Mouse (Mus musculus) hindbrain, embryonic 16.5 days (tissue): ENCODE measurements around the gene Glrx3. TPM values are rescaled to one million over a fixed set of nuclear protein-coding genes. Genes with fewer than 3 reads are reported as not detected.

ENCODE experiments used
- ATAC-seq: fragments of 200-750 bp; cut with Nextera tagmentation; 2 replicates; pipeline ENCODE4 v1.8.0; 2017; ENCODE audit warnings: moderate TSS enrichment, moderate library complexity
- H3K27ac ChIP-seq: fragments of 300-500 bp; sonication (generic); 2 replicates; pipeline ENCODE4 v1.5.1; 2014; ENCODE audit warnings: low read depth, mild to moderate bottlenecking, control low read depth, low read length, moderate library complexity
- H3K27me3 ChIP-seq: fragments of 300-500 bp; sonication (generic); replicated peaks from 2 replicates; pipeline ENCODE4 v1.6.1; 2014; ENCODE audit warnings: low read length; ENCODE audit not compliant: control insufficient read depth, insufficient read depth
- H3K36me3 ChIP-seq: fragments of 300-500 bp; sonication (generic); 2 replicates; pipeline ENCODE4 v1.6.1; 2014; ENCODE audit warnings: mild to moderate bottlenecking, low read length, moderate library complexity, mixed read lengths; ENCODE audit not compliant: control insufficient read depth, insufficient read depth
- H3K4me1 ChIP-seq: fragments of 300-500 bp; sonication (generic); 2 replicates; pipeline ENCODE4 v1.6.1; 2014; ENCODE audit warnings: low read depth, low read length; ENCODE audit not compliant: control insufficient read depth, insufficient read depth
- H3K4me2 ChIP-seq: fragments of 300-500 bp; sonication (generic); 2 replicates; pipeline ENCODE4 v1.6.1; 2014; ENCODE audit warnings: mild to moderate bottlenecking, low read length, control low read depth, moderate library complexity
- H3K4me3 ChIP-seq: fragments of 300-500 bp; sonication (generic); 2 replicates; pipeline ENCODE4 v1.5.1; 2014; ENCODE audit warnings: mild to moderate bottlenecking, low read length, control low read depth, moderate library complexity
- H3K9ac ChIP-seq: fragments of 300-500 bp; sonication (generic); 2 replicates; pipeline ENCODE4 v1.6.1; 2014; ENCODE audit warnings: low read depth, mild to moderate bottlenecking, control low read depth, low read length, moderate library complexity
- H3K9me3 ChIP-seq: fragments of 300-500 bp; sonication (generic); 2 replicates; pipeline ENCODE4 v1.6.1; 2014; ENCODE audit warnings: mild to moderate bottlenecking, low read length, moderate library complexity; ENCODE audit not compliant: control insufficient read depth
- WGBS: fragments of 180-500 bp; shearing (Covaris S2); extraction: QIAGEN DNeasy Blood & Tissue Kit; methylation state at CpG from one replicate; pipeline ENCODE4 v1.1.7; 2014; 5-methylcytosine and 5-hydroxymethylcytosine counted together
- polyA plus RNA-seq: library from polyadenylated mRNA; unstranded; fragments of >200 nt; fragmentation: Nextera tagmentation; extraction: Ambion mirVana; gene quantifications from 2 replicates; pipeline ENCODE4 v1.2.1, GENCODE M21; 2015

The Glrx3 gene
- 252 and 273 TPM in 2 replicates for polyA plus RNA-seq

DNA sequence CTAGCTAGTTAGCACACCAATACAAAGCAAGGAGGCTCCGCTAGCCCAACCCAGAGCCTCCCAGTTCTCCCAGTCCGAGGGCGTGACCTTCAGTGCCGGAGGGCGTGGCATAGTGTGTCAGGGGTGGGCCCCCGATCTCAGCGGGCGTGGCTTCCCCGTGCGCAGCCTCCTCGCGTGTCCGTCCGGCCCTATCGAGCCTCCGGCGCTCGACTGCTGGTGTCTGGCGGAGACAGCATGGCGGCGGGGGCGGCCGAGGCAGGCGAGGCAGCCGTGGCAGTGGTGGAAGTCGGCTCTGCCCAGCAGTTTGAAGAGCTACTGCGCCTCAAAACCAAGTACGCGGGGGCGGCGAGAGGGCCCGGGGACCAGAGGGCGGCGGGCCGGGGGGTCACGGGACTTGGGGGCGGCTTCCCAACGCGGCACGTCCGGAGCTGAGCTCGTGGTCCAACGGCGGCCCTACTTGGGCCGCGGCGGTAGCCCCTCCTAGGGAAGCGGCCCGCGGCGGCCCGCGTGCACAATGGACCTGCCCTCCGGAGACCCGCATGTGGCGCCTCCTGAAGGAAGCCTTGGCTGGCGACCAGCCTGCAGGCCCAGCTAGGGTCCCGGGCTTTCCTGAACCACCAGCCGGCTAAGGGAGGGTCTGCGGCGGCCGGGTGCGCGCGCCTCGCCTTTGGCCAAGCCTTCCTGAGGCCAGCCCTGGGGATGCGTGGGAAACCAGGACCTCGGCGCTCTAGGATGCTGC, at the start of gene Glrx3:
Gene Glrx3, plus strand, starts transcription at position 175 of the 739 bp plus-strand sequence.
- no peaks in the 10 kb centered on the region for H3K9me3 ChIP-seq
- peak within 1 kb of the TSS; percentile 75 for H3K4me2 ChIP-seq
- ATAC-seq = peak; percentile 96
- no peaks in the 10 kb centered on the region for H3K27me3 ChIP-seq
- under 1% methylated on average over 68 of the region's 69 CpGs for WGBS
- H3K27ac ChIP-seq = peak within 1 kb of the TSS; percentile 92
- H3K9ac ChIP-seq = peak within 1 kb of the TSS; percentile 97
- peak within 1 kb of the TSS; percentile 100 for H3K4me3 ChIP-seq
- H3K36me3 ChIP-seq = no peaks in the 10 kb centered on the region
- peaks cover 11% of the 10 kb centered on the region for H3K4me1 ChIP-seq

DNA sequence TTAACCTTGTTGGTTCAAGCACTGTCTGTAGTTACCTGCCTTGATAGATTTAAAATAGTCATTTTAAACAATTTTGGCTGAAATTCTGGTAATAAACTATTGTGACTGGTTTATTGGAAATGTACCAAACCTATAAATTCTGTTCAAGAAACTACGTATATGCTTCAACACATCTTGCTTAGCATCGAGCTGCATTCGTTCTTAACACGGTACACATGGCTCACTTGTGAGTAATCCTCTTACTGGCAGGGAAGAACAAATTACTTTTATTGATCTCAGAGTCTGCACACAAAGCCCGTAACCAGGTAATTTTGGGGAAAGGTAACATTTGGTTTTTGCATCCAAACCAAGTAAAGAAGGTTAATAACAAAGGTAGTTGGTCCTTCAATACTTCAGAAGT, 49.6 kb upstream of the Glrx3 start:
- no peaks in the 10 kb centered on the region for H3K4me1 ChIP-seq
- no peaks in the 10 kb centered on the region for H3K27me3 ChIP-seq
- no peaks in the 10 kb centered on the region for H3K36me3 ChIP-seq
- H3K27ac ChIP-seq = no peak overlapping the region
- H3K9ac ChIP-seq = no peak overlapping the region
- no peaks in the 10 kb centered on the region; the same call in 1 of the 2 replicates for H3K9me3 ChIP-seq
- WGBS = 79% methylated on average over 5 of the region's 5 CpGs
- no peak overlapping the region for H3K4me3 ChIP-seq
- ATAC-seq = no peak
- no peak overlapping the region for H3K4me2 ChIP-seq

DNA sequence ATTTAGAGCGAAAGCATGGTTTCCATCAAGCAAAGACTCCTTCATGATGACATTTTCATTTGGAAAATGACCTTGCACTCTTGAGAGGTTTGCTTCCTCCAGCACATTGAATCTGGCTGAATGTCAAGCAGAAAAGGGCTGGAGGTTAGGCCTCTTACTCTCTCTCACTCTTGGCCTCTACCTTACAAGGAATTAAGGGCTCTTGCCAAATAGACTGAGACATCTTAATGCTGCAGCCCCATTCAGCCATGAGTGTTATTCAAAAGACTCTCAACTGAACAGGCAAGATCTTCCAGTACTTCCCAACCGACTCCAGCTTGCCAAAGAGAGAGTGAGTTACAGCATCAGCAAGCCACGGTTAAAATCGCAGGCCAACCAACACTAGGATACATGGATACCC, 42.0 kb upstream of the Glrx3 start:
- WGBS = 86% methylated on average over 4 of the region's 4 CpGs
- H3K9me3 ChIP-seq = no peaks in the 10 kb centered on the region; the same call in 1 of the 2 replicates
- no peak for ATAC-seq

DNA sequence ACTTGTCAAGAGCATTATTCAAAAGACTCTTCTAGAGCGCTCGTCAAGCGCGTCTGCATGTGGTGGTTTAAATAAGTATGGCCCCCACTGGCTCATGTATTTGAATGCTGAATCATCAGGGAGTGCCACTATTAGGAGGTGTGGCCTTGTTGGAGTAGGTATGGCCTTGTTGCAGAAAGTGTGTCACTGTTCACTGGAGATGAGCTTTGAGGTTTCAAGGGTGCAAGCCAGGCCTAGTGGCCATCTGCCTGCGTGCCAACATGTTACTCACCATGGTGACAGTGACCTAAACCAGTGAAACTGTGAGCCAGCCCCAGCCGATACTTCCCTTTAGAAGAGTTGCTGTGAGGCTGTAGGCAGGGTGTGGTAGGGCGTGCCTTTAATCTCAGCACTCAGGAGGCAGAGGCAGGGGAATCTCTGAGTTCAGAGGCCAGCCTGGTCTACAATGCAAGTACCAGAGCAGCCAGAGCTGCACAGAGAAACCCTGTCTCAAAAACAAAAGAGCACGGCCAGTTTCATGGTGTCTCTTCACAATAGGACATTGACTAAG, 40.0 kb upstream of the Glrx3 start:
- Histone ChIP-seq H3K36me3 (no peaks in the 10 kb centered on the region), H3K4me1 (no peaks in the 10 kb centered on the region), H3K4me2 (no peak overlapping the region), H3K9ac (no peak overlapping the region), H3K27ac (no peak overlapping the region), H3K9me3 (no peaks in the 10 kb centered on the region), H3K4me3 (no peak overlapping the region), H3K27me3 (no peaks in the 10 kb centered on the region)
- WGBS = 94% methylated on average over 8 of the region's 8 CpGs
- ATAC-seq = no peak

More for the DNA sequence above, 42.0 kb upstream of the Glrx3 start:
- H3K27ac ChIP-seq = no peak overlapping the region
- no peaks in the 10 kb centered on the region for H3K4me1 ChIP-seq
- H3K4me3 ChIP-seq = no peak overlapping the region
- no peak overlapping the region for H3K9ac ChIP-seq
- H3K27me3 ChIP-seq = no peaks in the 10 kb centered on the region
- H3K4me2 ChIP-seq = no peak overlapping the region
- H3K36me3 ChIP-seq = no peaks in the 10 kb centered on the region

DNA sequence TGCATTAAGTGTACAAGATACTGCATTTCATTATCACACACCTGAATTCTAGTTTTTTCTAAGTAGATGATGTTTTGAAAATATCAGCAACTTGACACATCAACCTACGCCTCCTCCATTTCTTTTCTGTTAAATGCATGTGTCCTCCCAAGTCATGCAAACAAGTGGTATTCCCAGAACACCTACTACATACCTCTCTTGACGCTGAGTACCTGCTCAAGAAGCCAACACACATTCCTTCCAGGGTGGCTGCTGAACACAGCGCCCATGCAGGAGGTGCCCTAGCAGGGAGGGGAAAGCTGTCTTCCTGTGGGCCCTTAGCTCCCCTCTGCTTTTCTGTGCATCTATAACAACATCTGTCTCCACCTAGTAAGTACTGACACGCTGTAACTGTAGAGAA, 38.4 kb upstream of the Glrx3 start:
- H3K9ac ChIP-seq = no peak overlapping the region
- H3K36me3 ChIP-seq = no peaks in the 10 kb centered on the region
- no peak overlapping the region for H3K27ac ChIP-seq
- 96% methylated on average over 4 of the region's 4 CpGs for WGBS
- no peaks in the 10 kb centered on the region for H3K4me1 ChIP-seq
- no peaks in the 10 kb centered on the region for H3K27me3 ChIP-seq
- H3K4me2 ChIP-seq = no peak overlapping the region
- ATAC-seq = no peak
- H3K4me3 ChIP-seq = no peak overlapping the region
- no peaks in the 10 kb centered on the region for H3K9me3 ChIP-seq

DNA sequence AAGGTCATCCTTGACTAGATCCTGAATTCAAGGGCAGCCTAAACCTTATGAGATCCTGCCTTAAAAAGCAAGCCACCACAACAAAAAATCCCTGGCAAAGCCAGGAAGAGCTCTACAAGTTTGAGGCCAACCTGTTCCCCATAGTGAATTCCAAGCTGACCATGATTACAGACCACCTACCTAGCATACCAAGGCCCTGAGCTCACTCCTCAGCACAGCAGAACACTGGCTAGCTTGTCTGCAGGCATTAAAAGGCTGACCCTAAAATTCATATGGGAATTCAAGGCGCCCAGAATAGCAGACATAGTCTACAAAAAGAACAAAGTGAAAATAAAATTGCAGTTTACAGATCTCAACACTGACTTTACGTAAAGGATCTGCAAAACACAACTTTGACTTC, 33.3 kb upstream of the Glrx3 start:
- Histone ChIP-seq H3K27ac (no peak overlapping the region), H3K9ac (no peak overlapping the region), H3K4me3 (no peak overlapping the region), H3K4me1 (no peaks in the 10 kb centered on the region), H3K9me3 (no peaks in the 10 kb centered on the region), H3K4me2 (no peak overlapping the region), H3K27me3 (no peaks in the 10 kb centered on the region), H3K36me3 (no peaks in the 10 kb centered on the region)
- 91% methylated on average over 2 of the region's 2 CpGs for WGBS
- ATAC-seq = no peak

DNA sequence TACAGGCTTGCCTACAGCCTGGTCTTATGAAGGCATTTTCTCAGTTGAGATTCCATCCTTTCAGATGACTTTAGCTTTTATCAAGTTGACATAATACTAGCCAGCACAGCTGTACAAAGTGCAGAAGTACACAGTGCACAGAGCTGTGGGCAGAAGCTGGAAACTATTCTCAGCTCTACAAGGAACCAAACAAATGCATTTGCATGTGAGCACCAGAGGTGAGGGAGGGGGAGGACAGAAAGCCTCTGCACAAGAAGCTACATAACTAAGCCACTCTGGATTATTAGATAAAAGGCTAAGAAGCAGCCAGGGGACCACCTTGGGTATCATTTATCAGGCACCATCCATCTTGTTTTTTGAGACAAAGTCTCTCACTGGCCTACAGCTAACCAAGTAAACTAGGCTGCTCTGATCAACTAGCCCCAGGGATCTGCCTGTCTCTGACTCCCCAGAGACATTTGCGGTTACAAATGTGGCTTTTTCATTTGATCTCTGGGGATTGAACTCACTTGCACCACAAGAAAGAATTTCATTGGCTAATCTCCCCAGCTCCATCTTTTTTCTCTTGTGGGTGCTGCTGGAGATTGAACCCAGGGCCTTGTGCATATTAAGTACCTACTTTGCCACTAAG, 29.9 kb upstream of the Glrx3 start:
- H3K9me3 ChIP-seq = no peaks in the 10 kb centered on the region
- no peak overlapping the region for H3K27ac ChIP-seq
- H3K36me3 ChIP-seq = no peaks in the 10 kb centered on the region
- H3K9ac ChIP-seq = no peak overlapping the region
- no peak for ATAC-seq
- no peak overlapping the region for H3K4me2 ChIP-seq
- H3K27me3 ChIP-seq = no peaks in the 10 kb centered on the region
- no peaks in the 10 kb centered on the region for H3K4me1 ChIP-seq
- WGBS = 96% methylated on average over 1 of the region's 1 CpGs
- H3K4me3 ChIP-seq = no peak overlapping the region

DNA sequence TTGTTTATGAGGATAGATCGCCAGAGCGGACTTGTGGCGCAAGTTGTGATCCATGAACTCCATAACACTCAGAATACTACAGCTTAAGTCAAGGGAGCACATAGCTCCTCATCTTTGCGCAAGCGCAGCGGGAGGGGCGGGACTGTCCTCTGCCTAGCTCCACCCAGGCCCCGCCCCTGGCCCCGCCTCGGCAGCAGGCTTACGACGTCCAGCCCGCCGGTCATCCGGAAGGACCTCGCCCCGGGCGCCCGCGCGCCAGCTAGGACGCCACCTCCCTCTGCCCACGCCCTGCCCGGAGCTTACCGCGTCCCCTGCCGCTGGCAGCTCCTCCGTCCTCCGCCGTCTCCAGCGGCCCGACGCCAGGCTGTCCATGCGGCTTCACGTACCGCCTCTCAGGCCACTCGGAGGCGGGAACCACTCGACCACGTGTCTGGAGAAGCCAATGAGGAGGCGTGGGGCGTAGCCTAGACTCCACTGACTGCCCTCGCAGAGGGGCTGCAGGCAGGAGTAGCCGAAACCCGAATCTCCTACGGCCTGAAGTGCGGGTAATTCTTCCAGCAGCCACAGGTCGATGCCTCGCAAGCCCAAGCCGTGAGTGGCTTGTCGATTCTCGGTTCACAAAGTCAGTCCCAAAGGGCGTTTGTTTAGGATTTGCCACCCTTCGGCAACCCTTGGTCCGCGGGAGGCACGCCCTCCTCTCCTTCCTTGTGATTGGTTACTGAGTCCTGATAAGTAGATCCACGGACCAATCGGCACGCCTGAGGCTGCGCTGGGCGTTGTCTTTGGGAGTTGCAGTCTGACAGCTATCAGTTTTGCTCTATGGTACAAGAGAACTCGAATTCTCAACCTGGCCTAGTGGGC, 26.8 kb upstream of the Glrx3 start, which contains the start of gene 9430038I01Rik:
Gene 9430038I01Rik, minus strand, starts transcription at position 426 of the 861 bp plus-strand sequence.
- no peaks in the 10 kb centered on the region for H3K4me1 ChIP-seq
- no peaks in the 10 kb centered on the region for H3K36me3 ChIP-seq
- H3K27ac ChIP-seq = peak within 1 kb of the TSS; percentile 91
- peak within 1 kb of the TSS; percentile 61 for H3K4me2 ChIP-seq
- peak within 1 kb of the TSS; percentile 81 for H3K9ac ChIP-seq
- H3K27me3 ChIP-seq = no peaks in the 10 kb centered on the region
- no peaks in the 10 kb centered on the region for H3K9me3 ChIP-seq
- ATAC-seq = peak; percentile 100
- WGBS = under 1% methylated on average over 55 of the region's 63 CpGs
- H3K4me3 ChIP-seq = peak within 1 kb of the TSS; percentile 71
